Comparison of ENCODE assay signal across 8 mouse cellular contexts in genomic region chr8:105304325-105305210, GRCm38 (mm10). TPM values are rescaled to one million over a fixed set of nuclear protein-coding genes. Genes with fewer than 3 reads are reported as not detected.
A peak's percentile ranks its signal among the peaks of the same experiment; 100 is the strongest.
DNase-seq lines count a peak whose midpoint lies in the region; ATAC-seq lines count a peak whose summit lies in the region.

No protein-coding gene starts in this region.

- peak overlapping the region; percentile 55 for H3K27ac ChIP-seq in kidney, embryonic 16.5 days (ENCODE audit: low read length)
- no peak overlapping the region for H3K27ac ChIP-seq in forebrain, embryonic 15.5 days (replicated peaks)

- no peaks in the 10 kb centered on the region for H3K9me3 ChIP-seq in kidney, embryonic 16.5 days (ENCODE audit: low read length)
- H3K9me3 ChIP-seq in forebrain, embryonic 15.5 days = no peaks in the 10 kb centered on the region

- H3K27me3 ChIP-seq in kidney, embryonic 16.5 days (ENCODE audit: insufficient read depth, low read length) = no peaks in the 10 kb centered on the region
- H3K27me3 ChIP-seq in forebrain, embryonic 15.5 days = no peaks in the 10 kb centered on the region

- DNase-seq in kidney, adult 18-20 months = no peak
- peak; percentile 78 for DNase-seq in MN1 (ENCODE audit: low spot score)
- no peak for DNase-seq in c-Kit-positive CD71-positive TER-119-positive erythroid progenitor cells, embryonic 14.5 days (ENCODE audit: low spot score)
- no peak for DNase-seq in right cerebral cortex, postnatal 14 days
- DNase-seq in frontal cortex, postnatal 25 days (ENCODE audit: low spot score in 2 of 2) = no peak

- no peak overlapping the region for H3K9ac ChIP-seq in kidney, embryonic 16.5 days (replicated peaks; ENCODE audit: low read length)
- H3K9ac ChIP-seq in forebrain, embryonic 15.5 days (replicated peaks) = no peak overlapping the region

- H3K36me3 ChIP-seq in kidney, embryonic 16.5 days (ENCODE audit: insufficient read depth, low read length) = peaks cover 77% of the 10 kb centered on the region
- peaks cover 56% of the 10 kb centered on the region for H3K36me3 ChIP-seq in forebrain, embryonic 15.5 days

- 64% methylated on average over 9 of the region's 9 CpGs for WGBS in kidney, embryonic 16.5 days
- 68% methylated on average over 9 of the region's 9 CpGs for WGBS in forebrain, embryonic 15.5 days

- H3K4me1 ChIP-seq in kidney, embryonic 16.5 days (ENCODE audit: insufficient read depth, low read length) = peaks cover 24% of the 10 kb centered on the region
- peaks cover 14% of the 10 kb centered on the region for H3K4me1 ChIP-seq in forebrain, embryonic 15.5 days

- no peak overlapping the region for H3K4me2 ChIP-seq in kidney, embryonic 16.5 days (replicated peaks; ENCODE audit: low read depth, low read length)
- no peak overlapping the region for H3K4me2 ChIP-seq in forebrain, embryonic 15.5 days (replicated peaks)

- no peak for ATAC-seq in kidney, embryonic 16.5 days (ENCODE audit: low FRiP score, low TSS enrichment)
- ATAC-seq in forebrain, embryonic 15.5 days (replicated peaks) = 0 out of 2 replicates have a peak, but pooled peaks have one; percentile 13
- peak; percentile 25 for ATAC-seq in megakaryocyte-erythroid progenitor cell, adult 5-6 weeks (replicated peaks; ENCODE audit: low FRiP score, low TSS enrichment, poor library complexity, severe bottlenecking)

- no peak overlapping the region for H3K4me3 ChIP-seq in kidney, embryonic 16.5 days (ENCODE audit: low read length)
- H3K4me3 ChIP-seq in forebrain, embryonic 15.5 days = no peak overlapping the region

RNA-seq across cellular contexts. Expression of gene Elmo3, which starts 0.8 kb away (rescaled TPM):
- 13.3 and 13.9 TPM in 2 replicates for polyA plus RNA-seq in kidney, embryonic 16.5 days (2015; fragmentation: Nextera tagmentation; extraction: Ambion mirVana)
- 0.84 and 0.98 TPM in 2 replicates for polyA plus RNA-seq in forebrain, embryonic 15.5 days (2015; fragmentation: Nextera tagmentation; extraction: Ambion mirVana)
- 1.4 and 7.7 TPM in 2 replicates for total RNA-seq in megakaryocyte-erythroid progenitor cell, adult 5-6 weeks (2014; fragmentation: Nextera tagmentation)
- total RNA-seq in megakaryocyte-erythroid progenitor cell, adult 5-6 weeks (2017) = 0.61 TPM in 1 of 2 replicates, not detected in the other

RNA-seq across cellular contexts. Expression of gene E2f4, which starts 7.1 kb away (rescaled TPM):
- polyA plus RNA-seq in kidney, embryonic 16.5 days (2015; fragmentation: Nextera tagmentation; extraction: Ambion mirVana) = 90.1 and 108 TPM in 2 replicates
- 44.2 and 48.1 TPM in 2 replicates for polyA plus RNA-seq in forebrain, embryonic 15.5 days (2015; fragmentation: Nextera tagmentation; extraction: Ambion mirVana)
- total RNA-seq in megakaryocyte-erythroid progenitor cell, adult 5-6 weeks (2014; fragmentation: Nextera tagmentation) = 385 and 390 TPM in 2 replicates
- total RNA-seq in megakaryocyte-erythroid progenitor cell, adult 5-6 weeks (2017) = 74.9 and 128 TPM in 2 replicates

RNA-seq across cellular contexts. Expression of gene Exoc3l, which starts 8.7 kb away (rescaled TPM):
- 29.5 and 32.1 TPM in 2 replicates for polyA plus RNA-seq in kidney, embryonic 16.5 days (2015; fragmentation: Nextera tagmentation; extraction: Ambion mirVana)
- polyA plus RNA-seq in forebrain, embryonic 15.5 days (2015; fragmentation: Nextera tagmentation; extraction: Ambion mirVana) = 10.1 and 11.9 TPM in 2 replicates
- total RNA-seq in megakaryocyte-erythroid progenitor cell, adult 5-6 weeks (2014; fragmentation: Nextera tagmentation) = 0.64 and 7.1 TPM in 2 replicates
- total RNA-seq in megakaryocyte-erythroid progenitor cell, adult 5-6 weeks (2017) = 0.27 TPM in 1 of 2 replicates, not detected in the other

RNA-seq across cellular contexts. Expression of gene 4931428F04Rik, which starts 14.9 kb away (rescaled TPM):
- polyA plus RNA-seq in kidney, embryonic 16.5 days (2015; fragmentation: Nextera tagmentation; extraction: Ambion mirVana) = 10.5 and 13.4 TPM in 2 replicates
- polyA plus RNA-seq in forebrain, embryonic 15.5 days (2015; fragmentation: Nextera tagmentation; extraction: Ambion mirVana) = 96.2 and 101 TPM in 2 replicates
- 3.2 and 4.9 TPM in 2 replicates for total RNA-seq in megakaryocyte-erythroid progenitor cell, adult 5-6 weeks (2014; fragmentation: Nextera tagmentation)
- total RNA-seq in megakaryocyte-erythroid progenitor cell, adult 5-6 weeks (2017) = 0.42 and 5.5 TPM in 2 replicates

RNA-seq across cellular contexts. Expression of gene Lrrc29, which starts 21.5 kb away (rescaled TPM):
- 2.2 and 2.4 TPM in 2 replicates for polyA plus RNA-seq in kidney, embryonic 16.5 days (2015; fragmentation: Nextera tagmentation; extraction: Ambion mirVana)
- polyA plus RNA-seq in forebrain, embryonic 15.5 days (2015; fragmentation: Nextera tagmentation; extraction: Ambion mirVana) = 0.59 and 0.83 TPM in 2 replicates
- 8.3 and 9.8 TPM in 2 replicates for total RNA-seq in megakaryocyte-erythroid progenitor cell, adult 5-6 weeks (2014; fragmentation: Nextera tagmentation)
- total RNA-seq in megakaryocyte-erythroid progenitor cell, adult 5-6 weeks (2017) = 4.8 TPM in 2 replicates
